Mouse (Mus musculus): Measurements from ENCODE around the gene Camsap1. TPM values are rescaled to one million over a fixed set of nuclear protein-coding genes. Genes with fewer than 3 reads are reported as not detected.

Camsap1 gene
- polyA plus RNA-seq, 1 experiment from 2014 or later = 55.6 TPM

Other genes with a start within 250 kb of the Camsap1 start
- not detected in 2 replicates for gene Obp2b, start 246.3 kb downstream of the Camsap1 start, polyA plus RNA-seq (2014; fragmentation: Nextera tagmentation; extraction: Ambion mirVana)
- gene Lcn3, start 217.7 kb downstream of the Camsap1 start, polyA plus RNA-seq (2014; fragmentation: Nextera tagmentation; extraction: Ambion mirVana) = not detected in 2 replicates
- gene Lcn11, start 206.3 kb downstream of the Camsap1 start, polyA plus RNA-seq (2014; fragmentation: Nextera tagmentation; extraction: Ambion mirVana) = not detected in 2 replicates
- not detected in 2 replicates for gene Gm13539, start 201.0 kb downstream of the Camsap1 start, polyA plus RNA-seq (2014; fragmentation: Nextera tagmentation; extraction: Ambion mirVana)
- gene Glt6d1, start 167.4 kb downstream of the Camsap1 start, polyA plus RNA-seq (2014; fragmentation: Nextera tagmentation; extraction: Ambion mirVana) = not detected in 2 replicates
- not detected in 2 replicates for gene Lcn9, start 160.1 kb downstream of the Camsap1 start, polyA plus RNA-seq (2014; fragmentation: Nextera tagmentation; extraction: Ambion mirVana)
- not detected in 2 replicates for gene Sohlh1, start 136.0 kb downstream of the Camsap1 start, polyA plus RNA-seq (2014; fragmentation: Nextera tagmentation; extraction: Ambion mirVana)
- 0.53 and 1.0 TPM in 2 replicates for gene Kcnt1, start 119.5 kb downstream of the Camsap1 start, polyA plus RNA-seq (2014; fragmentation: Nextera tagmentation; extraction: Ambion mirVana)
- 91.7 and 99.4 TPM in 2 replicates for gene Ubac1, start 38.5 kb upstream of the Camsap1 start, polyA plus RNA-seq (2014; fragmentation: Nextera tagmentation; extraction: Ambion mirVana)
- 6.5 and 8.6 TPM in 2 replicates for gene Nacc2, start 139.9 kb upstream of the Camsap1 start, polyA plus RNA-seq (2014; fragmentation: Nextera tagmentation; extraction: Ambion mirVana)
- 0.16 TPM in 1 of 2 replicates, not detected in the other for gene Lhx3, start 225.0 kb upstream of the Camsap1 start, polyA plus RNA-seq (2014; fragmentation: Nextera tagmentation; extraction: Ambion mirVana)

Measured in forebrain, embryonic 11.5 days (tissue).